Mouse (Mus musculus) urinary bladder, postnatal 0 days (tissue): ENCODE results near the gene Trim5. TPM values are rescaled to one million over a fixed set of nuclear protein-coding genes. Genes with fewer than 3 reads are reported as not detected.

Source experiments
- polyA plus RNA-seq: library from polyadenylated mRNA; unstranded; fragments of >200 nt; fragmentation: Nextera tagmentation; extraction: Ambion mirVana; gene quantifications from 2 replicates; pipeline ENCODE4 v1.2.1, GENCODE M21; 2015

Gene Trim5
- 0.36 and 0.41 TPM in 2 replicates for polyA plus RNA-seq

GRCm38 (mm10) chr7:104287576-104288443, at the start of gene Trim5:
Gene Trim5 (minus strand): TSS chr7:104288094.

GRCm38 (mm10) chr7:104329171-104329570, 41.3 kb upstream of the Trim5 start, which contains the start of gene Trim34b:
Gene Trim34b (plus strand): TSS chr7:104329471.

GRCm38 (mm10) chr7:104315369-104316080, 27.6 kb upstream of the Trim5 start, which contains the start of gene Trim12a:
Gene Trim12a (minus strand): TSS chr7:104315466.

GRCm38 (mm10) chr7:104244287-104245181, 43.4 kb downstream of the Trim5 start, which contains the start of gene Trim34a:
Gene Trim34a (plus strand): TSS chr7:104244457.

GRCm38 (mm10) chr7:104218701-104219569, 69.0 kb downstream of the Trim5 start, which contains the start of gene Trim6:
Gene Trim6 (plus strand): TSS chr7:104218793.

Other genes with a start within 250 kb of the Trim5 start
- gene Olfr642, start 235.4 kb downstream of the Trim5 start, polyA plus RNA-seq = not detected in 2 replicates
- not detected in 2 replicates for gene 4930516K23Rik, start 226.6 kb downstream of the Trim5 start, polyA plus RNA-seq
- gene Olfr644, start 216.2 kb downstream of the Trim5 start, polyA plus RNA-seq = not detected in 2 replicates
- not detected in 2 replicates for gene Olfr645, start 202.6 kb downstream of the Trim5 start, polyA plus RNA-seq
- not detected in 2 replicates for gene Olfr646, start 183.2 kb downstream of the Trim5 start, polyA plus RNA-seq
- gene Ubqln5, start 158.3 kb downstream of the Trim5 start, polyA plus RNA-seq = not detected in 2 replicates
- gene Olfr643, start 150.7 kb downstream of the Trim5 start, polyA plus RNA-seq = not detected in 2 replicates
- not detected in 2 replicates for gene Ubqln3, start 144.8 kb downstream of the Trim5 start, polyA plus RNA-seq
- not detected in 2 replicates for gene Ubqlnl, start 137.5 kb downstream of the Trim5 start, polyA plus RNA-seq
- gene Olfm5, start 123.3 kb downstream of the Trim5 start, polyA plus RNA-seq = not detected in 2 replicates
- 0.05 and 0.07 TPM in 2 replicates for gene Olfr648, start 104.7 kb downstream of the Trim5 start, polyA plus RNA-seq
- not detected in 2 replicates for gene Olfr649, start 92.1 kb downstream of the Trim5 start, polyA plus RNA-seq
- 0.63 and 1.2 TPM in 2 replicates for gene Trim6, start 69.3 kb downstream of the Trim5 start, polyA plus RNA-seq
- gene Trim34a, start 43.6 kb downstream of the Trim5 start, polyA plus RNA-seq = 2.3 and 2.7 TPM in 2 replicates
- 5.6 and 6.2 TPM in 2 replicates for gene Trim12a, start 27.4 kb upstream of the Trim5 start, polyA plus RNA-seq
- gene Trim34b, start 41.4 kb upstream of the Trim5 start, polyA plus RNA-seq = 0.11 and 0.29 TPM in 2 replicates
- 2.0 and 2.2 TPM in 2 replicates for gene Trim12c, start 65.3 kb upstream of the Trim5 start, polyA plus RNA-seq
- 0.14 and 0.67 TPM in 2 replicates for gene Trim30b, start 81.8 kb upstream of the Trim5 start, polyA plus RNA-seq
- 0.33 and 0.45 TPM in 2 replicates for gene Trim30c, start 112.7 kb upstream of the Trim5 start, polyA plus RNA-seq
- gene Trim30a, start 177.1 kb upstream of the Trim5 start, polyA plus RNA-seq = 2.1 and 3.0 TPM in 2 replicates
- gene Trim30d, start 219.8 kb upstream of the Trim5 start, polyA plus RNA-seq = 2.0 and 2.2 TPM in 2 replicates